Mouse (Mus musculus): ENCODE results near the gene Epha10. TPM values are rescaled to one million over a fixed set of nuclear protein-coding genes. Genes with fewer than 3 reads are reported as not detected.

Gene Epha10
- polyA plus RNA-seq, 1 experiment from 2014 or later = not detected

DNA sequence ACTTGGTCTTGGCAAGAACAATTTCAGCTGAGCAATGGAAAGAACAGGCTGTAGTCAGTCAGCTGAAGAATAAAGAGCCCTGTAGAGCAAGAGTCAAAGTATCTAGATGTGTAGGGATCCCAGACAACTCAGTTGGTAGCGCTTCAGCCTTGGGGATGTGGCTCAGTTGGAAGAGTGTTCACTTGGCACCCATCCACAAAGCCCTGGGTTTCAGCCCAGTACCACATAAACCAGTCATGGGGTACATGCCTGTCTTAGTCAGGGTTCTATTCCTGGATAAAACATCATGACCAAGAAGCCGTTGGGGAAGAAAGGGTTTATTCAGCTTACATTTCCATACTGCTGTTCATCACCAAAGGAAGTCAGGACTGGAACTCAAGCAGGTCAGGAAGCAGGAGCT is 9.2 kb downstream of the Epha10 start:
- Histone ChIP-seq H3K9me3 (ENCODE audit: low read length) (no peaks in the 10 kb centered on the region), H3K36me3 (ENCODE audit: insufficient read depth, low read length) (no peaks in the 10 kb centered on the region), H3K4me1 (ENCODE audit: insufficient read depth, low read depth, low read length) (no peaks in the 10 kb centered on the region), H3K9ac (replicated peaks; ENCODE audit: low read depth) (no peak overlapping the region), H3K27me3 (replicated peaks; ENCODE audit: insufficient read depth, low read length) (peaks cover 12% of the 10 kb centered on the region), H3K27ac (ENCODE audit: low read length) (no peak overlapping the region), H3K4me3 (ENCODE audit: low read depth, low read length) (no peak overlapping the region), H3K4me2 (replicated peaks; ENCODE audit: low read depth, low read length) (no peak overlapping the region)
- TF ChIP-seq CTCF (IDR thresholded peaks at IDR 0.05) (no peak), EP300 (IDR thresholded peaks at IDR 0.05) (no peak)
- ATAC-seq (no peak), DNase-seq (ENCODE audit: low spot score) (no peak)
- WGBS = 83% methylated on average over 2 of the region's 2 CpGs

DNA sequence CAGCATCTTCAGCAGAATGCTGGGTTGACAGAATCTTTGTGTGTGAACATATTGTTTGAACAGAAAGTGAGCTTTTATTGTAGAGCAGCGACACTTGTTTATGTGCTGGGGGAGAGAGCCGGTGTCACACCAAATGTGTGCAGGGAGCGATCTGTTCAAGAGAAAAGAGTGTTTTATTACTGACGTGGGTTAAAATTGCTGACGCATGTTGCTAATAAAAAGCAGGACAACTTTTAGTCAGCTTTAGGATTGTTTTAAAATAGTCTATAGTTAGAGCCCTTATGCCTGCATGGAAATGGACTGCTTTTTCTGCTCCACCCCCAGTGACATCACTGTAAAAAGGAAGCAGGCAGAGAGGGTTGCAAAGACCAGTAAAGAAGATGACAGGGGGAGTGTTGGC is 10.1 kb downstream of the Epha10 start:
- DNase-seq (ENCODE audit: low spot score) (no peak), ATAC-seq (no peak)
- Histone ChIP-seq H3K4me3 (ENCODE audit: low read depth, low read length) (no peak overlapping the region), H3K4me1 (ENCODE audit: insufficient read depth, low read depth, low read length) (no peaks in the 10 kb centered on the region), H3K36me3 (ENCODE audit: insufficient read depth, low read length) (no peaks in the 10 kb centered on the region), H3K9ac (replicated peaks; ENCODE audit: low read depth) (no peak overlapping the region), H3K27me3 (replicated peaks; ENCODE audit: insufficient read depth, low read length) (peaks cover 18% of the 10 kb centered on the region), H3K4me2 (replicated peaks; ENCODE audit: low read depth, low read length) (no peak overlapping the region), H3K9me3 (ENCODE audit: low read length) (no peaks in the 10 kb centered on the region), H3K27ac (ENCODE audit: low read length) (no peak overlapping the region)
- WGBS = 73% methylated on average over 5 of the region's 5 CpGs
- TF ChIP-seq CTCF (IDR thresholded peaks at IDR 0.05) (no peak), EP300 (IDR thresholded peaks at IDR 0.05) (no peak)

DNA sequence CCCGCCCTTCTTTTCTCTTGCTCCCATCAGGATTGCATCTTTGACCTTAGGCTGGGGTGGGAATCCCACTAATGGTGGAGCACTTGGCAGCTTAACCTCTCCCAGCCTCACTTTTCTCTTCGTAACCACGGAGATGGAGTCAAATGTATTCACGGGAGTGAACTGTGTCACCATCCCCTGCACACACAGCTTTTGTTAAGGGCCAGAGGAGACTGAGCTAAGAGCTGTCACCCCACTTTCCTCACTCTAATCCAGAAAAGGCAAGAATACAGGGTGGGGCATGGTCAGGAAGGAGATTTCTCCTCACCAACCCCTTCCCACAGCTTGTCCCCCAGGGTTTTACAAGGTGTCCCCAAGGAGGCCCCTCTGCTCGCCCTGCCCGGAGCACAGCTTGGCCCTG is 13.1 kb downstream of the Epha10 start:
- peaks cover 22% of the 10 kb centered on the region for H3K27me3 ChIP-seq (replicated peaks; ENCODE audit: insufficient read depth, low read length)
- H3K4me1 ChIP-seq (ENCODE audit: insufficient read depth, low read depth, low read length) = no peaks in the 10 kb centered on the region
- H3K4me2 ChIP-seq (replicated peaks; ENCODE audit: low read depth, low read length) = no peak overlapping the region
- no peak for ATAC-seq
- no peak overlapping the region for H3K4me3 ChIP-seq (ENCODE audit: low read depth, low read length)
- H3K9ac ChIP-seq (replicated peaks; ENCODE audit: low read depth) = no peak overlapping the region
- no peak for DNase-seq (ENCODE audit: low spot score)
- no peak overlapping the region for H3K27ac ChIP-seq (ENCODE audit: low read length)
- WGBS = 23% methylated on average over 6 of the region's 6 CpGs
- no peaks in the 10 kb centered on the region for H3K36me3 ChIP-seq (ENCODE audit: insufficient read depth, low read length)
- TF ChIP-seq CTCF (IDR thresholded peaks at IDR 0.05) (no peak), EP300 (IDR thresholded peaks at IDR 0.05) (no peak)
- no peaks in the 10 kb centered on the region for H3K9me3 ChIP-seq (ENCODE audit: low read length)

DNA sequence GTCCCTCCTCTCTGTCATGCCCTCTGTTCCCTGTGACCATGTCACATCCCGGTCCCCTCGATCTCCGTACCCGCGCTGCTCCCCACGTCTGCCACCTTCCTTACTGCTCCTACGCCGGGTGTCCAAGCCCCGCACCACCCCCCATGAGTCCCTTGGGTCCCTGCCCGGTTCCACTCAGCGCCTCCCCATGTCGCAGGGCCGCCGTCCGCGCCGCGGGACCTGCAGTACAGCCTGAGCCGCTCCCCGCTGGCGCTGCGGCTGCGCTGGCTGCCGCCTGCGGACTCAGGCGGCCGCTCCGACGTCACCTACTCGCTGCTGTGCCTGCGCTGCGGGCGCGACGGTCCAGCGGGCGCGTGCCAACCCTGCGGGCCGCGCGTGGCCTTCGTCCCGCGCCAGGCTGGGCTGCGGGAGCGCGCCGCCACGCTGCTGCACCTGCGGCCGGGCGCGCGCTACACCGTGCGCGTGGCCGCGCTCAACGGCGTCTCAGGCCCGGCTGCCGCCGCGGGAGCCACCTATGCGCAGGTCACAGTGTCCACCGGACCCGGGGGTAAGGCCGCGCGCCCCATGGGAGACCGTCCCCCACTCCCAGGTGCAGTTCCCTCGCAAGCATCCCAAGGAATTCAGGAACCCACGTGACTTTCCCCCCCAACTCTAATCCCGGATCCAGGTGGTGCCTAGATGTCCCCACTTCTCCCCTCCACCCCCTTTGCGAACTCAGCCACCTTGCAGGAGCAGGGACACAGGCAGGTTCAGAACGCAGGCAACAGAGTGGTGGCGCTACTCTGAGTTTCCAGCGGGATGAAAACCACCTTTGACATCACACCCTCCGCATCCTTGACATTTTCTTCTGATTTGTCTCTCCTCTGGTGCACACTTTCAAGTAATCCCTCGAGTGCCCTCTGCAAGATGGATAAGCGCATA is 14.1 kb downstream of the Epha10 start:
- no peak for TF ChIP-seq CTCF (IDR thresholded peaks at IDR 0.05)
- TF ChIP-seq EP300 (IDR thresholded peaks at IDR 0.05) = no peak
- Histone ChIP-seq H3K4me3 (ENCODE audit: low read depth, low read length) (peak overlapping the region; percentile 12; the same call in 1 of the 2 replicates), H3K27me3 (replicated peaks; ENCODE audit: insufficient read depth, low read length) (peaks cover 26% of the 10 kb centered on the region), H3K9me3 (ENCODE audit: low read length) (no peaks in the 10 kb centered on the region), H3K27ac (ENCODE audit: low read length) (no peak overlapping the region), H3K36me3 (ENCODE audit: insufficient read depth, low read length) (no peaks in the 10 kb centered on the region), H3K4me1 (ENCODE audit: insufficient read depth, low read depth, low read length) (no peaks in the 10 kb centered on the region), H3K4me2 (replicated peaks; ENCODE audit: low read depth, low read length) (peak overlapping the region; percentile 44), H3K9ac (replicated peaks; ENCODE audit: low read depth) (no peak overlapping the region)
- DNase-seq (ENCODE audit: low spot score) = no peak
- 3% methylated on average over 68 of the region's 83 CpGs for WGBS
- ATAC-seq = no peak

DNA sequence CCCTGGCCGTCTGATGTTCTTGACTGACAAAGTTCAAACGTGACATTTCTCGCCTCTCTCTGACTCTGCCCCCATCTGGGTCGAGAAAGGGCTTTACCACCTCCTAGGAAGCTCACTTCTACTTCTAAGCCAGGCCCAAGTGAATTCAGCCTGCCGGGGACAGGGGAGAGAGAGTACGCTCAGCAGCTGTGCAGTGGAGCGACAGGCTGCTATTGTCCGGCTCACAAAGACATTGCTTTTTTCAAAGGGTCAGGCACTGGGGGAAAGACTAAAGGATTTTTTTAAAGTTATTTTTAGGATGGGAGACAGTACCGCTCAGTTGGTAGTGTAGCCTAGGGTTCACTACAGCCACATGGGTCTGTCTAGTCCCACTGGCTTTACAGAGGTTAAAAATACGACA is 17.7 kb downstream of the Epha10 start:
- Histone ChIP-seq H3K27me3 (replicated peaks; ENCODE audit: insufficient read depth, low read length) (peaks cover 27% of the 10 kb centered on the region), H3K9me3 (ENCODE audit: low read length) (no peaks in the 10 kb centered on the region), H3K4me2 (replicated peaks; ENCODE audit: low read depth, low read length) (no peak overlapping the region), H3K36me3 (ENCODE audit: insufficient read depth, low read length) (no peaks in the 10 kb centered on the region), H3K9ac (replicated peaks; ENCODE audit: low read depth) (no peak overlapping the region), H3K4me1 (ENCODE audit: insufficient read depth, low read depth, low read length) (no peaks in the 10 kb centered on the region), H3K4me3 (ENCODE audit: low read depth, low read length) (no peak overlapping the region), H3K27ac (ENCODE audit: low read length) (no peak overlapping the region)
- no peak for TF ChIP-seq CTCF (IDR thresholded peaks at IDR 0.05)
- no peak for TF ChIP-seq EP300 (IDR thresholded peaks at IDR 0.05)
- ATAC-seq (no peak), DNase-seq (ENCODE audit: low spot score) (no peak)
- WGBS = 63% methylated on average over 10 of the region's 10 CpGs

DNA sequence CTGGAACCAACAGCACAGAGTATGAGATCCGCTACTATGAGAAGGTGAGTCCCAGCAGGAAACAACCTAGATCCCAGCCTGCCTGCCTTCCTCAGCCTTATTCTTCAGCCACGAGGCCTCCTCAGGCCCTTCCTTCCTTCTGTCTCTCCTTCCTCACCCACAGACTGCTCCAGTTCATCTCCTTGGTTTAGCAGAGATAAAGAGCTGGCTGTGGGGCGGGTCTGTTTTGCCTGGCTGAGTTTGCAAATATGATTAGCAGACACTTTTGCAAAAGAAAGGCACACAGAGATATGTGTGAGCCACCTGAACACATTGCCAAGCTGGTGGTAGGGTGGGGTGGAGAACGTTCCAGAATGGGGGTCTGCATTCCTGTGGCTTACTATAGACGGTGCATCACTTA is 19.2 kb downstream of the Epha10 start:
- 51% methylated on average over 5 of the region's 5 CpGs for WGBS
- H3K9me3 ChIP-seq (ENCODE audit: low read length) = no peaks in the 10 kb centered on the region
- no peaks in the 10 kb centered on the region for H3K4me1 ChIP-seq (ENCODE audit: insufficient read depth, low read depth, low read length)
- DNase-seq (ENCODE audit: low spot score) = no peak
- TF ChIP-seq EP300 (IDR thresholded peaks at IDR 0.05) = no peak
- H3K4me3 ChIP-seq (ENCODE audit: low read depth, low read length) = no peak overlapping the region
- no peak overlapping the region for H3K9ac ChIP-seq (replicated peaks; ENCODE audit: low read depth)
- H3K4me2 ChIP-seq (replicated peaks; ENCODE audit: low read depth, low read length) = no peak overlapping the region
- H3K36me3 ChIP-seq (ENCODE audit: insufficient read depth, low read length) = no peaks in the 10 kb centered on the region
- H3K27me3 ChIP-seq (replicated peaks; ENCODE audit: insufficient read depth, low read length) = peaks cover 15% of the 10 kb centered on the region
- no peak overlapping the region for H3K27ac ChIP-seq (ENCODE audit: low read length)
- no peak for ATAC-seq
